In genomic region chr2:65413746-65414145, GRCm38 (mm10) we compare ENCODE assay signal across 8 mouse cellular contexts. TPM values are rescaled to one million over a fixed set of nuclear protein-coding genes. Genes with fewer than 3 reads are reported as not detected.
DNase-seq lines count a peak whose midpoint lies in the region; ATAC-seq and TF ChIP-seq lines count a peak whose summit lies in the region.

No protein-coding gene starts in this region.

- H3K27ac ChIP-seq in ES-Bruce4 (ENCODE audit: insufficient read depth, low read length) = peak overlapping the region; percentile 93
- no peak overlapping the region for H3K27ac ChIP-seq in limb, embryonic 11.5 days (replicated peaks; ENCODE audit: low read depth, low read length)
- peak overlapping the region; percentile 91 for H3K27ac ChIP-seq in midbrain, embryonic 15.5 days

- H3K9ac ChIP-seq in ES-Bruce4 (ENCODE audit: low read depth, poor library complexity, severe bottlenecking) = 0 out of 2 replicates have a peak overlapping the region, but pooled peaks have one; percentile 72
- H3K9ac ChIP-seq in limb, embryonic 11.5 days (ENCODE audit: low read length) = peak overlapping the region; percentile 56; the same call in 1 of the 2 replicates
- peak overlapping the region; percentile 16; the same call in 1 of the 2 replicates for H3K9ac ChIP-seq in midbrain, embryonic 15.5 days

- TF ChIP-seq EP300 in ES-Bruce4 (IDR thresholded peaks at IDR 0.05; ENCODE audit: insufficient read depth, low read depth, low read length) = no peak

- TF ChIP-seq POLR2A in ES-Bruce4 (IDR thresholded peaks at IDR 0.05; ENCODE audit: insufficient read depth, low read length) = no peak

- WGBS in limb, embryonic 11.5 days = 0% methylated on average over 3 of the region's 3 CpGs
- 0% methylated on average over 3 of the region's 3 CpGs for WGBS in midbrain, embryonic 15.5 days

- no peaks in the 10 kb centered on the region for H3K4me1 ChIP-seq in ES-Bruce4 (ENCODE audit: control insufficient read depth, insufficient read depth, low read length)
- peaks cover 5% of the 10 kb centered on the region for H3K4me1 ChIP-seq in limb, embryonic 11.5 days (ENCODE audit: control insufficient read depth, insufficient read depth, low read length)
- H3K4me1 ChIP-seq in midbrain, embryonic 15.5 days = peaks cover 28% of the 10 kb centered on the region

- peaks cover 12% of the 10 kb centered on the region for H3K9me3 ChIP-seq in ES-Bruce4 (replicated peaks; ENCODE audit: control insufficient read depth, insufficient read depth, low read length, poor library complexity, severe bottlenecking)
- H3K9me3 ChIP-seq in limb, embryonic 11.5 days (ENCODE audit: control insufficient read depth, low read length) = no peaks in the 10 kb centered on the region
- no peaks in the 10 kb centered on the region for H3K9me3 ChIP-seq in midbrain, embryonic 15.5 days

- no peak for DNase-seq in frontal cortex, postnatal 10 days (ENCODE audit: low spot score in 2 of 2)
- peak; percentile 62 for DNase-seq in embryo, embryonic 11.5 days (ENCODE audit: low read depth, low spot score)
- DNase-seq in limb, embryonic 11.5 days (ENCODE audit: low spot score) = peak; percentile 39
- no peak for DNase-seq in urinary bladder, postnatal 25 days (ENCODE audit: low spot score)

- no peaks in the 10 kb centered on the region for H3K27me3 ChIP-seq in ES-Bruce4 (ENCODE audit: control insufficient read depth, insufficient read depth, low read length, poor library complexity, severe bottlenecking)
- H3K27me3 ChIP-seq in limb, embryonic 11.5 days (ENCODE audit: control insufficient read depth, insufficient read depth, low read length) = no peaks in the 10 kb centered on the region
- H3K27me3 ChIP-seq in midbrain, embryonic 15.5 days (replicated peaks) = no peaks in the 10 kb centered on the region

- peak overlapping the region; percentile 52 for H3K4me3 ChIP-seq in ES-Bruce4 (ENCODE audit: low read depth, low read length)
- peak overlapping the region; percentile 27 for H3K4me3 ChIP-seq in limb, embryonic 11.5 days (ENCODE audit: low read depth, low read length)
- H3K4me3 ChIP-seq in midbrain, embryonic 15.5 days = peak overlapping the region; percentile 25

- H3K36me3 ChIP-seq in ES-Bruce4 (ENCODE audit: control insufficient read depth, insufficient read depth, low read length, poor library complexity, severe bottlenecking) = peaks cover 2% of the 10 kb centered on the region; the same call in 1 of the 2 replicates
- H3K36me3 ChIP-seq in limb, embryonic 11.5 days (ENCODE audit: control insufficient read depth, insufficient read depth, low read length) = no peaks in the 10 kb centered on the region
- H3K36me3 ChIP-seq in midbrain, embryonic 15.5 days (replicated peaks) = no peaks in the 10 kb centered on the region

- no peak for TF ChIP-seq CTCF in ES-Bruce4 (IDR thresholded peaks at IDR 0.05; ENCODE audit: low read depth, low read length)

- H3K4me2 ChIP-seq in limb, embryonic 11.5 days (ENCODE audit: low read depth, severe bottlenecking) = peak overlapping the region; percentile 52
- H3K4me2 ChIP-seq in midbrain, embryonic 15.5 days = peak overlapping the region; percentile 52

- peak; percentile 74 for ATAC-seq in frontal cortex, adult (ENCODE audit: low TSS enrichment)
- ATAC-seq in hematopoietic stem cell, adult 5-6 weeks (replicated peaks in 1 of 2; ENCODE audit: insufficient read depth in 1 of 2, low FRiP score in 2 of 2, low TSS enrichment in 1 of 2, low read depth in 1 of 2, poor library complexity in 2 of 2, severe bottlenecking in 2 of 2) = peak; percentile 69 to 81; a peak in 3 of 4 replicates
- ATAC-seq in limb, embryonic 11.5 days (ENCODE audit: insufficient number of reproducible peaks, low FRiP score, low TSS enrichment, low read depth) = peak; percentile 27; the same call in 1 of the 2 replicates
- peak; percentile 45; the same call in 1 of the 2 replicates for ATAC-seq in midbrain, embryonic 15.5 days (replicated peaks)

RNA-seq across cellular contexts. Expression of gene Slc38a11, which starts 49.9 kb away (rescaled TPM):
- not detected in 2 replicates for polyA plus RNA-seq in ES-Bruce4 (2011; ENCODE audit: insufficient read depth, insufficient read length, low read depth, missing spikeins)
- 2.3 TPM in 1 of 2 replicates, not detected in the other for total RNA-seq in hematopoietic stem cell, adult 5-6 weeks (2017)
- polyA plus RNA-seq in limb, embryonic 11.5 days (2014; fragmentation: Nextera tagmentation; extraction: Ambion mirVana) = 0.37 and 0.85 TPM in 2 replicates
- polyA plus RNA-seq in midbrain, embryonic 15.5 days (2015; fragmentation: Nextera tagmentation; extraction: Ambion mirVana) = 0.93 and 1.0 TPM in 2 replicates

Comparison
In these comparisons a context has a peak if more than half of its experiments do, and no peak if none do; other contexts are left out.
1. DNase-seq: peak in embryo, embryonic 11.5 days (single experiment) and limb, embryonic 11.5 days (single experiment); none in frontal cortex, postnatal 10 days (0 of 2) and urinary bladder, postnatal 25 days (single experiment).
2. H3K9ac ChIP-seq: peak in every context shown above with its lines; median percentile 72 in ES-Bruce4; 56 in limb, embryonic 11.5 days; 16 in midbrain, embryonic 15.5 days.
3. Peak in every context shown above with its lines, with median percentiles within 50 percentile points of each other: ATAC-seq and H3K4me3 ChIP-seq.